Mouse (Mus musculus) heart, adult 2 months (tissue): ENCODE measurements around the gene Atn1.

ENCODE experiments used
- CTCF ChIP-seq: fragments of 200-600 bp; IDR thresholded peaks from 2 replicates; pipeline ENCODE4 v1.8.1; 2022; ENCODE audit warnings: antibody characterized with exemption, mild to moderate bottlenecking, moderate library complexity
- EP300 ChIP-seq: fragments of 200-500 bp; IDR thresholded peaks from 2 replicates; pipeline ENCODE4 v1.6.1; 2011; ENCODE audit warnings: low read depth, low read length, control low read depth; ENCODE audit not compliant: insufficient read depth
- POLR2A ChIP-seq: fragments of 200-500 bp; IDR thresholded peaks from 2 replicates; pipeline ENCODE4 v1.6.1; 2011; ENCODE audit warnings: mild to moderate bottlenecking, low read depth, low read length, control low read depth; ENCODE audit not compliant: insufficient read depth

- TF ChIP-seq POLR2A (no peak), CTCF (no peak), EP300 (0 out of 2 replicates have a peak, but pooled peaks have one; percentile 70)
Observed at GRCm38 (mm10) chr6:124699962-124700610, 56.2 kb downstream of the Atn1 start.
